Mouse (Mus musculus): ENCODE measurements around the gene Wdr59. TPM values are rescaled to one million over a fixed set of nuclear protein-coding genes. Genes with fewer than 3 reads are reported as not detected.

Wdr59 gene
- polyA plus RNA-seq, 1 experiment from 2014 or later = 5.4 TPM

DNA sequence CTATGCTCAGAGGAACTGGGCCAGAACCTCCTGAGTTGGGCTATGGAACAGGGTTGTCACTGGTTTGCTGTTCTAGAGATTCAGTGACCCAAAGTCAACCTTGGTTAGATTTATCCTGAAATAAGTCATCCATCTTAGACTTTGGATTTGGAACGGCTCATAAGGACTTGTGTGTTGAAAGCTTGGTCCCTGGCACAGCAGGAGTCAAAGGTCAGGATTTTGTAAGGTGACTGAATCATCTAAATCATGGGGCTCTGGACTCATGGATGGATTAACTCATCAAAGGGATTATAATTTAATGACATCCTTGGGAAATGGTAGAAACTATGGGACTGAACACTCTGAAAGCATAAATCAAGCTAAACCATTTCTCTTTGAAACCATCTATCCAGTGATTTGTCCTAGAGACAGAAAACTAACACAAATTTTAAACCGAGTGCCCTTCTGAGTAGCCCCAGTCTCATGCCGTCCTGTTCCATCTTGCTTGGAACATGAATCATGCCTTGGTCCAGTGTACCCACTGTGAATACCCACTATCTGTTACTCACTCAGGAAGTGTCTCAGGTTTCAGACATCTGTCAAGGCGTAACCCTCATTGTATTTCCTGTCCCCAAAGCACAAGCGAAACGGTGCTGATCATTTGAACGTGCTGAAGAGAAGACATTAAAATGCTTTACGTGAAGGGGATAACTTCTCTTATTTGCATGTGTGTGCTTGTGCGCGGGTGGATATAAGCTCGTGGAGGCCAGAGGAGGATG is 86.6 kb downstream of the Wdr59 start:
- H3K4me2 ChIP-seq (replicated peaks; ENCODE audit: low read depth, low read length) = no peak overlapping the region
- 62% methylated on average over 11 of the region's 11 CpGs for WGBS

DNA sequence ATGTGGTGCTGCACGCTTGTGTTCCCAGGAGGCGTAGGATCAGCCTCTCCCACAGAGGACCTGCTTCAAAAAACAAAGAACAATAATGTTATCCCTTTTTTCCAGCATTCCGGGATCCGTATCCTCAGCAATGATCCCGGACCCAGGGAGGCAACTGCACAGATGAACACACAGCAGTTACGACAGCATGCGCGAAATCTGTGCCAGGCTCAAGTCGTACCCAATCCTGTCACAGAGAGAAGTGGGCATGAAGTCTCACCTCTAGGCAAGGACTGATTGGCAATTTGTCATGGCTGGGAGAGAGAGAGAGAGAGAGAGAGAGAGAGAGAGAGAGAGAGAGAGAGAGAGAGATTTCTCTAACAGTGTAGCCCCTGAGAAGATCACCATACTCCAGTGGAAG is 97.2 kb downstream of the Wdr59 start:
- WGBS = 91% methylated on average over 9 of the region's 9 CpGs
- Histone ChIP-seq H3K36me3 (ENCODE audit: control insufficient read depth, insufficient read depth, low read length) (no peaks in the 10 kb centered on the region), H3K4me3 (ENCODE audit: low read depth, low read length) (no peak overlapping the region), H3K27ac (ENCODE audit: low read length) (no peak overlapping the region), H3K27me3 (ENCODE audit: control insufficient read depth, insufficient read depth, low read length) (no peaks in the 10 kb centered on the region), H3K9ac (replicated peaks; ENCODE audit: low read depth, low read length) (no peak overlapping the region), H3K9me3 (ENCODE audit: control insufficient read depth, low read depth, low read length) (no peaks in the 10 kb centered on the region), H3K4me2 (replicated peaks; ENCODE audit: low read depth, low read length) (no peak overlapping the region), H3K4me1 (ENCODE audit: control insufficient read depth, insufficient read depth, low read length) (no peaks in the 10 kb centered on the region)
- no peak for ATAC-seq (ENCODE audit: insufficient number of reproducible peaks, insufficient read depth, low FRiP score, low read depth)

More for the DNA sequence above, 86.6 kb downstream of the Wdr59 start:
- Histone ChIP-seq H3K36me3 (ENCODE audit: control insufficient read depth, insufficient read depth, low read length) (no peaks in the 10 kb centered on the region), H3K27me3 (ENCODE audit: control insufficient read depth, insufficient read depth, low read length) (no peaks in the 10 kb centered on the region), H3K4me3 (ENCODE audit: low read depth, low read length) (no peak overlapping the region), H3K9me3 (ENCODE audit: control insufficient read depth, low read depth, low read length) (no peaks in the 10 kb centered on the region), H3K9ac (replicated peaks; ENCODE audit: low read depth, low read length) (no peak overlapping the region), H3K27ac (ENCODE audit: low read length) (no peak overlapping the region), H3K4me1 (ENCODE audit: control insufficient read depth, insufficient read depth, low read length) (no peaks in the 10 kb centered on the region)
- ATAC-seq (ENCODE audit: insufficient number of reproducible peaks, insufficient read depth, low FRiP score, low read depth) = no peak

DNA sequence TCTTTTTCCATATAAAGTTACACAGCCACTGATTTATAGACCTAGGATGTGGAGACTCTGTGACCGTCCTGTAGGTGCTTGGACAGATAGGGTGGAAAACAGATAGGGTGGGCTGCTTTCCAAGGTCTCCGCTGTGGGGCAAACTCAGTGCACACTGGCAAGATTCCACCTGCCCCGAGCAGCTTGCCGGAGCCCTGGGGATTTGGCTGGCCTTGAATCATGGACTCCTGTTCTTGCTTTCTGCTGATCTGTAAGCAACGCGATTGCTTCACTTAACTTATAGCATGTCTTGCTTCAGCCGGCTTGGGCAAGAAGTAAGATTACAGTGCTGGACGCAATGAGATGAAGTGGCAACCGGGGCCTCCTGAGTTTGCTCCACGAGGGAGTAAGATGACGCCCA is 97.7 kb downstream of the Wdr59 start:
- H3K4me1 ChIP-seq (ENCODE audit: control insufficient read depth, insufficient read depth, low read length) = no peaks in the 10 kb centered on the region
- ATAC-seq (ENCODE audit: insufficient number of reproducible peaks, insufficient read depth, low FRiP score, low read depth) = no peak
- H3K27ac ChIP-seq (ENCODE audit: low read length) = no peak overlapping the region
- WGBS = 82% methylated on average over 11 of the region's 11 CpGs
- no peaks in the 10 kb centered on the region for H3K36me3 ChIP-seq (ENCODE audit: control insufficient read depth, insufficient read depth, low read length)
- no peaks in the 10 kb centered on the region for H3K27me3 ChIP-seq (ENCODE audit: control insufficient read depth, insufficient read depth, low read length)
- no peak overlapping the region for H3K4me2 ChIP-seq (replicated peaks; ENCODE audit: low read depth, low read length)
- H3K9ac ChIP-seq (replicated peaks; ENCODE audit: low read depth, low read length) = no peak overlapping the region
- no peaks in the 10 kb centered on the region for H3K9me3 ChIP-seq (ENCODE audit: control insufficient read depth, low read depth, low read length)
- no peak overlapping the region for H3K4me3 ChIP-seq (ENCODE audit: low read depth, low read length)

DNA sequence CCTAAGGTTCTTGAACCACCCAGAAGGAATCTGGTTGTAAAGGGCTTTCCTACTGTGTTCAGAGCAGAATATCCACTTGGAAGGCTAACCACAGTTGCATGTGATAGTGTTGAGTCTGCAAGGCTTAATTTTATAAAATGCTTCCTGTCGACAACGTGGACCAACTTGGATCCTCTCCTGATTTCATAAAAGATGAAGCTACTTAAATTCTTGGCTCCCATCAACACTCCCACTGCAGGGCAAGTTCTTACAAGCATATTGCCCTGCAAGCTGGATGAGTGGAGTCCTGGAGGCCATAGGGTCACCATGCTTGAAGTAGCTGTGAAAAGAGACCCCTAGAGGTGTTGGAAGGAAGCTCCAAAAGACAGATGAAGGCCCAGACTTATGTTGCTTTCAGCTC is 99.3 kb downstream of the Wdr59 start:
- no peak for ATAC-seq (ENCODE audit: insufficient number of reproducible peaks, insufficient read depth, low FRiP score, low read depth)
- no peaks in the 10 kb centered on the region for H3K9me3 ChIP-seq (ENCODE audit: control insufficient read depth, low read depth, low read length)
- WGBS = 78% methylated on average over 2 of the region's 2 CpGs

DNA sequence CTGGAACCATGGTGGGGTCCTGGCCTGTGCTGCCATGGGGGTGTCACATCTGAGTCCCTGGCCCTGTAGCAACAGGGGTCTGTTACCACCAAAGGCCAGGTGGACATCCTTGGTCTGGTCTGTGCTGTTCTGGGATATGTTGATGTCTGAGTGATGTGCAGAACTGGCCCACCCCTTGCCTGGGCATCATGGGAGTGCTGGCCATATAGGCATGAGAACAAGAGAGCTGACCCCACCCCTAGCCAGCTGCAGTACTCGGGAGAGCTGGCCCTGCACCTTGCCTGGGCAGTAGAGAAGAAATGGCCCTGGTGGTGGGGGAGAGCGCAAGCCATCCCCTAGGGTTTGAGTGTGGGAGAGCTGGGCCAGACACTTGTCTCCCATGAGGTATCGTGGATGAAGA is 102.7 kb downstream of the Wdr59 start:
- no peak for ATAC-seq (ENCODE audit: insufficient number of reproducible peaks, insufficient read depth, low FRiP score, low read depth)
- 76% methylated on average over 3 of the region's 3 CpGs for WGBS
- Histone ChIP-seq H3K9ac (replicated peaks; ENCODE audit: low read depth, low read length) (no peak overlapping the region), H3K4me3 (ENCODE audit: low read depth, low read length) (no peak overlapping the region), H3K27me3 (ENCODE audit: control insufficient read depth, insufficient read depth, low read length) (no peaks in the 10 kb centered on the region), H3K4me1 (ENCODE audit: control insufficient read depth, insufficient read depth, low read length) (no peaks in the 10 kb centered on the region), H3K36me3 (ENCODE audit: control insufficient read depth, insufficient read depth, low read length) (no peaks in the 10 kb centered on the region), H3K9me3 (ENCODE audit: control insufficient read depth, low read depth, low read length) (no peaks in the 10 kb centered on the region), H3K27ac (ENCODE audit: low read length) (no peak overlapping the region), H3K4me2 (replicated peaks; ENCODE audit: low read depth, low read length) (no peak overlapping the region)

More for the DNA sequence above, 99.3 kb downstream of the Wdr59 start:
- H3K4me2 ChIP-seq (replicated peaks; ENCODE audit: low read depth, low read length) = no peak overlapping the region
- no peak overlapping the region for H3K4me3 ChIP-seq (ENCODE audit: low read depth, low read length)
- H3K27me3 ChIP-seq (ENCODE audit: control insufficient read depth, insufficient read depth, low read length) = no peaks in the 10 kb centered on the region
- no peaks in the 10 kb centered on the region for H3K4me1 ChIP-seq (ENCODE audit: control insufficient read depth, insufficient read depth, low read length)
- no peaks in the 10 kb centered on the region for H3K36me3 ChIP-seq (ENCODE audit: control insufficient read depth, insufficient read depth, low read length)
- no peak overlapping the region for H3K9ac ChIP-seq (replicated peaks; ENCODE audit: low read depth, low read length)
- no peak overlapping the region for H3K27ac ChIP-seq (ENCODE audit: low read length)

DNA sequence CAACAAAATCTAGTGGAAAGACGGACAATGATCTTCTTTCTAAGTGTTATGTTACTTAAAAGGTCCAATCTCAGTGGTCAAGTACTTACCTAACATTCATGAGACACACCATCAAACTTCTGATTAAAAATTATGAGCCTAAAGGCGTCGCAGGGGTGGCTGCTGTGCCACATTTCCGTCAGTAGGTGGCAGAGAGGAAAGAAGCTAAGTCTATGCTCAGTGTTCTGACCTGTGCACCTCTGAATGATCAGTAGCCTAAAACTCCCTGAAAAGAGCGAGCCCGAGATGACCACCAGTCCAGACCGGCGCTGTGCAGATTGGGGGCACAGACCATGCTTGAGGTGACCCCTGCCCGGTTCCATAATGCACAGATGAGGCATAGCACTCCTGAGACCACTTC is 103.3 kb downstream of the Wdr59 start:
- no peak overlapping the region for H3K27ac ChIP-seq (ENCODE audit: low read length)
- 29% methylated on average over 9 of the region's 9 CpGs for WGBS
- H3K4me2 ChIP-seq (replicated peaks; ENCODE audit: low read depth, low read length) = no peak overlapping the region
- no peaks in the 10 kb centered on the region for H3K36me3 ChIP-seq (ENCODE audit: control insufficient read depth, insufficient read depth, low read length)
- H3K4me1 ChIP-seq (ENCODE audit: control insufficient read depth, insufficient read depth, low read length) = no peaks in the 10 kb centered on the region
- no peak for ATAC-seq (ENCODE audit: insufficient number of reproducible peaks, insufficient read depth, low FRiP score, low read depth)
- no peak overlapping the region for H3K4me3 ChIP-seq (ENCODE audit: low read depth, low read length)
- H3K9me3 ChIP-seq (ENCODE audit: control insufficient read depth, low read depth, low read length) = no peaks in the 10 kb centered on the region
- H3K9ac ChIP-seq (replicated peaks; ENCODE audit: low read depth, low read length) = no peak overlapping the region
- no peaks in the 10 kb centered on the region for H3K27me3 ChIP-seq (ENCODE audit: control insufficient read depth, insufficient read depth, low read length)

DNA sequence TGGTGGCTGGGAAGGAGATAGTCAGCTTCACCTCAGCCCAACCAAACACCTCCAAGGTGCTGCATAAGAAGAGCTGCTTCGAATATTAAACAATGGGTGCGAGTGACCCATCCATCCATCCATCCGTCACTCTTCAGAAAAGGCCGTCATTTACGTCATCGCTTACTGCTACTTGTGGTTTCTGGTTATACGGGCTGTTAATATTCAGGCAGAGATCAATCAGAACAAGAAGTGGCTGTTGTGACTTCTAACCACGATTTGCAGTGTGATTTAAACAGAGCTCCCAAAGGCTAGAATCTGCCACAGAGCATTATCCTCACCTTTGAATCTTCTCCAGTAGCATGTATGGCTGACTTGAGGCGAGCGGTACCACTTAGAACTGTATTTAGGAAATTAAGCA is 104.7 kb downstream of the Wdr59 start:
- Histone ChIP-seq H3K4me3 (ENCODE audit: low read depth, low read length) (no peak overlapping the region), H3K27me3 (ENCODE audit: control insufficient read depth, insufficient read depth, low read length) (no peaks in the 10 kb centered on the region), H3K4me2 (replicated peaks; ENCODE audit: low read depth, low read length) (no peak overlapping the region), H3K9ac (replicated peaks; ENCODE audit: low read depth, low read length) (no peak overlapping the region), H3K4me1 (ENCODE audit: control insufficient read depth, insufficient read depth, low read length) (no peaks in the 10 kb centered on the region), H3K36me3 (ENCODE audit: control insufficient read depth, insufficient read depth, low read length) (no peaks in the 10 kb centered on the region), H3K27ac (ENCODE audit: low read length) (no peak overlapping the region), H3K9me3 (ENCODE audit: control insufficient read depth, low read depth, low read length) (no peaks in the 10 kb centered on the region)
- no peak for ATAC-seq (ENCODE audit: insufficient number of reproducible peaks, insufficient read depth, low FRiP score, low read depth)
- 79% methylated on average over 10 of the region's 10 CpGs for WGBS

DNA sequence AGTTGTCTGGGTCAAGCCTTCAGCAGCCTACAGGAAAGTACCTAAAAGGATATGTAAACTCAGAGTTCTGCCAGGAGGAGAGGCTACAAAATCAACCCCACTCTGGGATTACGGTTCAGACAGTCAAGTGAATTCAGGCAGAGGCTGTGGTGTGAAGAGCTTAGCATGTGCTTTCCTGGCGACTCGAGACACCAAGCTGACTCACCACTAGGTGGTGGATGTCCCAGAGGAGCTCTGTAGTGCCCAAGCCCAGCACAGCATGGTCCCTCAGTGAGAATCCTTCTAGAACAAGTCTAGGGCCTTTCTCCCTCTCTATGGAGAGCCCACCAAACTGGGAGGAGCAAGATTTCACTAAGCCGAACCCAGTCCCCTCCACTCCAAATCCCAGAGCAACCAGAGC is 118.5 kb downstream of the Wdr59 start:
- ATAC-seq (ENCODE audit: insufficient number of reproducible peaks, insufficient read depth, low FRiP score, low read depth) = no peak

More for the DNA sequence above, 118.5 kb downstream of the Wdr59 start:
- Histone ChIP-seq H3K9me3 (ENCODE audit: control insufficient read depth, low read depth, low read length) (no peaks in the 10 kb centered on the region), H3K27me3 (ENCODE audit: control insufficient read depth, insufficient read depth, low read length) (no peaks in the 10 kb centered on the region), H3K27ac (ENCODE audit: low read length) (no peak overlapping the region), H3K4me2 (replicated peaks; ENCODE audit: low read depth, low read length) (no peak overlapping the region), H3K4me1 (ENCODE audit: control insufficient read depth, insufficient read depth, low read length) (no peaks in the 10 kb centered on the region), H3K9ac (replicated peaks; ENCODE audit: low read depth, low read length) (no peak overlapping the region), H3K4me3 (ENCODE audit: low read depth, low read length) (no peak overlapping the region), H3K36me3 (ENCODE audit: control insufficient read depth, insufficient read depth, low read length) (no peaks in the 10 kb centered on the region)
- 44% methylated on average over 4 of the region's 4 CpGs for WGBS

All from stomach, embryonic 14.5 days (tissue).